Mouse (Mus musculus) hindbrain, embryonic 13.5 days (tissue): ENCODE data around the gene Vamp3. TPM values are rescaled to one million over a fixed set of nuclear protein-coding genes. Genes with fewer than 3 reads are reported as not detected.
A peak's percentile ranks its signal among the peaks of the same experiment; 100 is the strongest.

Experiments used
- ATAC-seq: fragments of 200-750 bp; cut with Nextera tagmentation; 2 replicates; pipeline ENCODE4 v1.8.0; 2017; ENCODE audit warnings: moderate TSS enrichment; ENCODE audit not compliant: low FRiP score
- H3K27ac ChIP-seq: fragments of 300-500 bp; sonication (generic); 2 replicates; pipeline ENCODE4 v1.5.1; 2015; ENCODE audit warnings: inconsistent platforms, mild to moderate bottlenecking, moderate library complexity
- H3K27me3 ChIP-seq: fragments of 300-500 bp; sonication (generic); 2 replicates; pipeline ENCODE4 v1.6.1; 2015; ENCODE audit warnings: mild to moderate bottlenecking, inconsistent platforms
- H3K36me3 ChIP-seq: fragments of 300-500 bp; sonication (generic); 2 replicates; pipeline ENCODE4 v1.6.1; 2015; ENCODE audit warnings: mild to moderate bottlenecking, inconsistent platforms
- H3K4me1 ChIP-seq: fragments of 300-500 bp; sonication (generic); replicated peaks from 2 replicates; pipeline ENCODE4 v1.6.1; 2015; ENCODE audit warnings: inconsistent platforms
- H3K4me2 ChIP-seq: fragments of 300-500 bp; sonication (generic); 2 replicates; pipeline ENCODE4 v1.6.1; 2015; ENCODE audit warnings: inconsistent platforms, mild to moderate bottlenecking, moderate library complexity
- H3K4me3 ChIP-seq: fragments of 300-500 bp; sonication (generic); 2 replicates; pipeline ENCODE4 v1.5.1; 2015; ENCODE audit warnings: mild to moderate bottlenecking, inconsistent platforms
- H3K9ac ChIP-seq: fragments of 300-500 bp; sonication (generic); 2 replicates; pipeline ENCODE4 v1.6.1; 2015; ENCODE audit warnings: mild to moderate bottlenecking, inconsistent platforms
- H3K9me3 ChIP-seq: fragments of 300-500 bp; sonication (generic); 2 replicates; pipeline ENCODE4 v1.6.1; 2016; ENCODE audit warnings: inconsistent platforms
- WGBS: fragments of 180-500 bp; shearing (Covaris S2); methylation state at CpG from one replicate; pipeline ENCODE4 v1.1.7; 2015; 5-methylcytosine and 5-hydroxymethylcytosine counted together
- polyA plus RNA-seq: library from polyadenylated mRNA; unstranded; fragments of >200 nt; fragmentation: Nextera tagmentation; extraction: Ambion mirVana; gene quantifications from 2 replicates; pipeline ENCODE4 v1.2.1, GENCODE M21; 2015

Gene Vamp3
- 59.9 and 61.5 TPM in 2 replicates for polyA plus RNA-seq

DNA sequence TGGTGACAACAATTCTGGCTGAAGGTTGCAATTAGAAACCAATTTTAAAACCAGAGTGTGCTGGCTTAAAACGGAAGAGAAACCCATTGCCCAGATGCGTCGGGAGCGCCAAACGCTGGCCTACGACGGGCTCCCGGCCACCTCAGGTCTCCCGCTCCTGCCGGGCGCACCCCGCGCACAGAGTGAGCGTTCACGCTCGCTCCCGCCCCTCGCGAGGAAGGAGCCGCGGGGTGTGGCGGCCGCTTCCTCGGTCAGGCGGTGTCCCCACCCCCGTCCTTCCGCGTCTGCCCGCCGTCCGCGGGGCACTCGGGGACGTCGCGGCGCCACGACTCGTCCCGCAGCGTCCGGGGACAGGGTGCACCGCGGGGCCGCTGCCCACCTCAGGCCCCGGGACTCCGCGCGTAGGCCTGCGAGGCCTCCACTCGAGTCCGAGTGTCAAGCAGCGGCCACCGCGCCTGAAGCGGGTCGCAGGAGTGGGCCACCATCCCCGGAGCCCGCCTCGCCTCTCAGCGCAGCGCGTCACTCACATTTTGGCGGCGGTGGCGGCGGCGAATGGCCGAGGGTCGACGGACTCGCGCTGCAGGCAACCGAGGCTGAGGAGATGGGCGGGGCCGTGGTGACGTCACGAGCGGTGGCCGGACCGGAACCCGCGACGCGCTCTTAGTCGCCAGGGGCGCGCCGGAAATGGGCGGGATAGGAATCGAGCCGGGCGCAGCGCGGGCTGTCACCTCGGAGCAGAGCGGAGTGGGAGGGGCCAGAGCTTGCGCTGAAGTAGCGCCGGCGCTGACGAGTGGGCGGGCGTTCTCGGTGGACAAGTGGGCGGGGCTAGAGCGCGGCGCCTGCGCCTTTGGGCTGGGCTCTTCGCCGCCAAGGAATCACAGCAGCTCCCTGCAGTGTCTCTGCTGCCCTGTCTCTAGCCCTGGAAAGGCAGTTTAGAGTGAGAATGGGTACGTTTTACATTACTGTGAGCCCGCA, at the start of gene Vamp3:
TSS of gene Vamp3 (minus strand) at position 617 of the 975 bp plus-strand sequence.
- Histone ChIP-seq H3K27ac (peak within 1 kb of the TSS; percentile 96), H3K36me3 (peaks cover 38% of the 10 kb centered on the region), H3K4me3 (peak within 1 kb of the TSS; percentile 90), H3K4me1 (peaks cover 28% of the 10 kb centered on the region), H3K9me3 (no peaks in the 10 kb centered on the region), H3K9ac (peak within 1 kb of the TSS; percentile 95), H3K4me2 (peak within 1 kb of the TSS; percentile 71), H3K27me3 (no peaks in the 10 kb centered on the region)
- ATAC-seq = peak; percentile 99
- under 1% methylated on average over 102 of the region's 114 CpGs for WGBS

DNA sequence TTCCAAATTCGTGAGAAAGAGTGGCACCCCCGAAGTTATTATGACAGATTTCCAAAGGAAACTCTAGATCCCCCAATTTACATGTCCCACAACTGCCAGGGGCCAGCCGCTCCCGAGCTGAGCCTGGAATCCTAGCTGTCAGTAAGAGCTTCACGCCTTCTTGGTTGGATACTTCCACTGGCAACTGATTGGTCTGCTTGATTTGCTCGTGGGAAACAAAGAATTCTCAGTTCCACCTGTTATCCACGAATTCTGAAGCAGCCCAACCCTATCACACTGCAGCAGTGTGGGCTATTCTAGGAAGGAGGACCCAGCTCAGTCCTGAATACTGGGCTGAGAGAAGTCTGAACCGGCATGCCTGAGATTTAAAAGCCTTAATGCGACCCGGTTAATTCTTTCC, 48.7 kb upstream of the Vamp3 start:
- peak overlapping the region; percentile 67 for H3K27ac ChIP-seq
- H3K4me3 ChIP-seq = peak overlapping the region; percentile 88
- H3K9ac ChIP-seq = peak overlapping the region; percentile 95
- peak overlapping the region; percentile 82 for H3K4me2 ChIP-seq
- WGBS = 28% methylated on average over 10 of the region's 10 CpGs
- H3K36me3 ChIP-seq = no peaks in the 10 kb centered on the region
- no peak for ATAC-seq
- no peaks in the 10 kb centered on the region for H3K9me3 ChIP-seq
- H3K27me3 ChIP-seq = no peaks in the 10 kb centered on the region; the same call in 1 of the 2 replicates
- peaks cover 58% of the 10 kb centered on the region for H3K4me1 ChIP-seq

DNA sequence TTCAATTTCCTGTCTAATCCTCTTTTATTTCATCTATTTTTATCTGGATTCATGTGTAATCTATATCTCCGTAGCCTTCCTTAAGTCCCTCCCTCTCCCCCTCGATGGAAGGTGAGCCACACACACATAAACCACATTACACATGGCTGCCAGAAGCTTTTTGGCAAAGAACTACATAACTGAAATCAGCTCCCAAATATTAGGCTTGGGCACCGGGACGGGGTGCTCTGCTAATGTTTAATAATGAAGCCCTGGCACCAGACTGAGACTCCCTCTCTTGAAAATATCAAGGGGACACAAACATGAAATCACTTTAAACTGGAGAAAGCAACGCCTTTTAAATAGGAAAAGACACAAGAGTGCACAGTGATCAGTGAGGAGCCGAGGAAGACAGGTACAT, 48.1 kb upstream of the Vamp3 start:
- no peaks in the 10 kb centered on the region for H3K9me3 ChIP-seq
- H3K9ac ChIP-seq = peak overlapping the region; percentile 95
- 75% methylated on average over 6 of the region's 6 CpGs for WGBS

DNA sequence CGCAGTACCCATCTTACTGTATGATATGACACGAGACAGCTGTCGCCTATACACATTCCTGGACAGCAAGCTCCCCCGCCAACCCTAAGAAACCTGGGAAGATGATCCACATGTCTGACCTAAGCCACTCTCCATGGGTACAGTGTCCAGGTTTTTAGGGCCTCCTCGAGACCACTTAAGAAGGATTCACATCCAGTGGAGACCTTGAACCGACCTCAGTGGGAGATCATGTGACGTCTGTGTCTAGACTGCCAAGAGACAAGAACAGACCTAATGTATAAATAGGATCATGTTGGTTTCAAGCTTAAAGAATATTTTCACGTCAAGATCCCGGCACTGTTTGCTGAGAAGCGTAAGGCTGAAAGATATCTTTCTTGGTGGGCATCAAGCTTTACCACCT, 46.4 kb upstream of the Vamp3 start:
- no peak for ATAC-seq
- Histone ChIP-seq H3K36me3 (no peaks in the 10 kb centered on the region; the same call in 1 of the 2 replicates), H3K4me2 (peak overlapping the region; percentile 23; the same call in 1 of the 2 replicates), H3K9me3 (no peaks in the 10 kb centered on the region), H3K27me3 (no peaks in the 10 kb centered on the region), H3K9ac (no peak overlapping the region), H3K4me1 (peaks cover 73% of the 10 kb centered on the region), H3K4me3 (no peak overlapping the region), H3K27ac (0 out of 2 replicates have a peak overlapping the region, but pooled peaks have one; percentile 36)
- WGBS = 92% methylated on average over 10 of the region's 10 CpGs

More for the DNA sequence above, 48.1 kb upstream of the Vamp3 start:
- H3K4me1 ChIP-seq = peaks cover 62% of the 10 kb centered on the region
- H3K4me2 ChIP-seq = peak overlapping the region; percentile 82
- H3K4me3 ChIP-seq = peak overlapping the region; percentile 88
- no peak overlapping the region for H3K27ac ChIP-seq
- no peak for ATAC-seq
- H3K36me3 ChIP-seq = no peaks in the 10 kb centered on the region; the same call in 1 of the 2 replicates
- no peaks in the 10 kb centered on the region for H3K27me3 ChIP-seq

DNA sequence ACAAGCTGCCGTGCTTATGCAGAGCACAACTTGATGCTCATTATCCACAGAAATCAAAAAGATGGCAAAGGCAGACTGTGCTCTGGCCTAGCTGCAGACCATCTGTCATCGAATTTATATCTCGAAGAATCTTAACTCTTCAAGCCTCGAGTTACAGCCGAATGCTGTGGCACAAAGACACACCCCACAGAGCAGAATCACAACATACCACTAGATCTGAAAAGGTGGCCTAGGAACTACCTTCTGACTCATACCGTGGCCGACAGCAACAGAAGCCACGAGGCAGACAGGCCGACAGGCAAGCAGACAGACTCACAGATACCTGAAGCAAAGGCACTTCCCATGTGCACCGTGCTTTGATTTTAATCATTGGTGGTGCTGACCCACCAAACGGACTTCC, 45.9 kb upstream of the Vamp3 start:
- H3K36me3 ChIP-seq = no peaks in the 10 kb centered on the region; the same call in 1 of the 2 replicates
- H3K27ac ChIP-seq = 0 out of 2 replicates have a peak overlapping the region, but pooled peaks have one; percentile 36
- no peak overlapping the region for H3K9ac ChIP-seq
- H3K9me3 ChIP-seq = no peaks in the 10 kb centered on the region
- WGBS = 77% methylated on average over 11 of the region's 11 CpGs
- ATAC-seq = no peak
- no peaks in the 10 kb centered on the region for H3K27me3 ChIP-seq
- H3K4me1 ChIP-seq = peaks cover 73% of the 10 kb centered on the region
- peak overlapping the region; percentile 23; the same call in 1 of the 2 replicates for H3K4me2 ChIP-seq
- no peak overlapping the region for H3K4me3 ChIP-seq

DNA sequence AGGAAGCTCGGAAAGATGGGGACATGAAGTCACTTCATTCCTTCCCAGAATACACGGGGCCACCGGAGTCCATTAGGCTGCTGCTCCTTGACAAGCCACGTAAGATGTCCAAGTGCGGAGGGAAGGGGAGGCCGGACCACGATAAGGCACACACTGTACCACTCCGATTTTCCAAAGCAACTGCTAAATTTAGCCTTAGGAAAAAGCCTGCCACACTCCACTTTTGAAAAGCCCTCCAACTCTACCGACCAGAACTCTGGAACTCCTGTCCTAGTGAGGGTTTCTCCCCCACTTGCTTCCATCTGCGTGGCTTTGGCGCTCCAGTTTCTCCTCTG, 39.3 kb upstream of the Vamp3 start:
- peaks cover 57% of the 10 kb centered on the region for H3K4me1 ChIP-seq
- WGBS = 90% methylated on average over 11 of the region's 11 CpGs
- peaks cover 8% of the 10 kb centered on the region for H3K36me3 ChIP-seq
- no peaks in the 10 kb centered on the region for H3K27me3 ChIP-seq
- H3K4me3 ChIP-seq = no peak overlapping the region
- H3K4me2 ChIP-seq = no peak overlapping the region
- H3K9ac ChIP-seq = no peak overlapping the region; the same call in 1 of the 2 replicates
- no peaks in the 10 kb centered on the region for H3K9me3 ChIP-seq
- no peak for ATAC-seq
- no peak overlapping the region for H3K27ac ChIP-seq

DNA sequence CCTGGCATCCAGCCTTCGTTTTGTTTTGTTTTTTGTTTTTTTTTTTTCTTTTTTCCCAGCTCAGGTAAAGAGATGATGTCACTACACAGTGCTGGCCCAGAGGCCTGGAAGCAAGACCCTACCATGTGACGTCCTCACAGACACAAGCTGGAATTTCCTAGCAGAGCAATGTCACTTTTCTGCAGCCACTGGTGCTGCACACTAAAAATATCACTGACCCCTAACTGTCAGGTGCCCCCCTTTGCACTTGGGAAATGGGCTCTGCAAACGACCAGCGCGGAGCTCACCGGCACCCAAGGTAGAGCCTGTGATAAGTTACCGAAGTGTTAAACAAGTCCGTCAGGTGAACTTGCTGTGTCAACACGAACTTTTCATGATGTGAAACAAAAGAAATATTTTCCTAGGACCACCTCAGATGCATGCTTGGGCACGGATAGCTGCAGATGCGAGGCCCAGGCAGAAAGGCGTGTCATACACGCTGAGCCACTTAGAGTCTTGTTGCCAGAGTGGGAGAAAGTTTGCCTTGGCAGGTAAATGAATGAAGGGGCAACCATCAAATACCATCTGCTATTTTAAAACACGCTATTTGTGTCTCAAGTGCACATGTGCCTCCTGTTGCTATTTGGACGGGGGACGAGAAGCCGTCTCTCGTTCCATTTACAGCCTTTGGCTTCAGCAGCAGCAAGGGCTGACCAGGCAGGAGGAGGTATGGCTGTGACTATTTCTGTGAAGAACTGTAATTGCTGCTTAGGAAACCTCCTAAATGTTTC, 38.8 kb upstream of the Vamp3 start:
- Histone ChIP-seq H3K4me1 (peaks cover 52% of the 10 kb centered on the region), H3K4me2 (no peak overlapping the region), H3K9ac (no peak overlapping the region; the same call in 1 of the 2 replicates), H3K27me3 (no peaks in the 10 kb centered on the region), H3K9me3 (no peaks in the 10 kb centered on the region), H3K36me3 (peaks cover 8% of the 10 kb centered on the region), H3K4me3 (no peak overlapping the region), H3K27ac (no peak overlapping the region)
- no peak for ATAC-seq
- WGBS = 87% methylated on average over 18 of the region's 18 CpGs

DNA sequence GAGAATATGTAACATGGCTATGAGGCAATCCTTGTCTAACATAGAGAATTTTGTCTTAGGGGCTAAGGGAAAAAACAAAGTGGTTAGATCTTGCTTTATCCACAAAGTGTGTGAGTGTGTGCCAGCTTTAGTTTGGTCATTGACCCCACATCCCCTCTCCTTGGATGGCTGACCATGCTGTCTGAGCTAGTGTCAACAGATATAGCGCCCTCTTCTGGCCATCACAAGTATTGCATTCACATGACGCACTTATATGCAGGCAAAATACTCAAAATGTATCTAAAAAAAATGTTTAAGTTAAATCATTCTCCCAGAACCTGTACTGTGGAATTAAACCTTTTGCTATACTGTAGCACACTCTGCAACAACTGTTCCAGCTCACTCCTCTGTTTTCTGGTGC, 37.4 kb upstream of the Vamp3 start:
- no peak for ATAC-seq
- Histone ChIP-seq H3K4me2 (no peak overlapping the region), H3K4me1 (peaks cover 50% of the 10 kb centered on the region), H3K4me3 (no peak overlapping the region), H3K36me3 (peaks cover 8% of the 10 kb centered on the region), H3K27me3 (no peaks in the 10 kb centered on the region), H3K9me3 (no peaks in the 10 kb centered on the region), H3K9ac (no peak overlapping the region), H3K27ac (no peak overlapping the region)
- WGBS = 31% methylated on average over 2 of the region's 2 CpGs

DNA sequence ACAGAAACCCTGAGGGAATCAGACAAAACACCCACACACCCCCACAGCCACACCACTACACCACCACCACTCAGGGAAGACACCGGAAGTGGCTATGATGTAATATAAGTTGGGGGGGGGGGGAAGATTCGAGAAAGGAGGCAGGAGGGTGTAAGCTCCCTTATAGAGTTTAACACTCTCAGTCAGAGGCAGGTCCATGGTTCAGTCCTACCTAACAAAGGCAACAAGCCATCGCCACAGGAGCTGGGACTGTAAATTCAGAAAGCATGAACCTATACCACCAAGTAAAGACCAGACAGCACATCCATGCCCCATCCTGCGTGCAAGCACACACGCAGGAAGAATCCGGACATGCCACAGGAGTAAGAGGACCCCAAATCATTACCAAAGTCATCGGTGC, 31.5 kb upstream of the Vamp3 start, which contains the start of gene Gm13090:
TSS of gene Gm13090 (plus strand) at position 301 of the 400 bp plus-strand sequence.
- Histone ChIP-seq H3K4me3 (no peak within 1 kb of the TSS), H3K4me1 (peaks cover 16% of the 10 kb centered on the region), H3K27ac (peak within 1 kb of the TSS; percentile 1; the same call in 1 of the 2 replicates), H3K27me3 (no peaks in the 10 kb centered on the region), H3K4me2 (no peak within 1 kb of the TSS), H3K9me3 (no peaks in the 10 kb centered on the region), H3K36me3 (peaks cover 49% of the 10 kb centered on the region), H3K9ac (peak within 1 kb of the TSS; percentile 4; the same call in 1 of the 2 replicates)
- WGBS = 97% methylated on average over 7 of the region's 7 CpGs
- no peak for ATAC-seq

DNA sequence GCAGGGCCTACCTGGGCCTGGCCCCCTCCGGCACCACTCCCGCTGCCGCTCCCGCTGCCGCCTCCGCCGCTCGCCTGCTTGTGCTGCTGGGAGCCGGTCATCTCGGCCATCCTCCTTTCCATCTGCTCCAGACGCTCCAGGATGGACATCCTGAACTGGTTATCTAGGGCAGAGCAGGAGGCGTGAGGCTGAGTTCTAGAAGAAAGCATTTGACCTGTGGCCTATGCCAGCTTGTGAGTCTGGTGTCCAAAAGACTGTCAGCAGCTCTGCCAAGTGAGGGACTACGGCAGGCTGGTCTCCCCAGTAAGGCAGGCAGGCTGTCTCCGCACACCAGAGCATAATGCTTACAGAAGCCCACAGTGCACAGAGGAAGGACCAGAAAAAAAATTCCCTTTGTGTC, 31.1 kb upstream of the Vamp3 start:
- no peaks in the 10 kb centered on the region for H3K9me3 ChIP-seq
- no peak overlapping the region for H3K4me3 ChIP-seq
- H3K36me3 ChIP-seq = peaks cover 49% of the 10 kb centered on the region
- H3K9ac ChIP-seq = peak overlapping the region; percentile 4; the same call in 1 of the 2 replicates
- 96% methylated on average over 14 of the region's 14 CpGs for WGBS
- H3K27ac ChIP-seq = no peak overlapping the region
- H3K4me1 ChIP-seq = peaks cover 16% of the 10 kb centered on the region
- no peak overlapping the region for H3K4me2 ChIP-seq
- ATAC-seq = no peak
- H3K27me3 ChIP-seq = no peaks in the 10 kb centered on the region

DNA sequence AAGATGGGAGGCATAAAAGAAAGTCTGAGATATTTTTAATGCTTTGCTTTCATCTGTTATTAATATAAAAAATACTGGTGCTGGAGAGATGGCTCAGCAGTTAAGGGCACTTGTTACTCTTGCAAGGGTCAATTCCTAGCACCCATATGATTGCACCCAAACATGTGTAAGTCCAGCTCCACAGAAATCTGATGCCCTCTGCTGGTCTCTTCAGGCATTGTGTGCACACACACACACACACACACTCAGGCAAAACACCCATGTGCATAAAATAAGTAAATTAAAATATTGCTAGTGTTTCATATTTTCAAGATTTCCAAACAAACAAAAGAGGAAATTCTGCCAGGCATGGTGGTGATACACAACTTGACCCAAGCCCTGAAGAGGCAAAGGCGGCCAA, 29.6 kb upstream of the Vamp3 start:
- Histone ChIP-seq H3K36me3 (peaks cover 63% of the 10 kb centered on the region), H3K27ac (no peak overlapping the region), H3K4me3 (no peak overlapping the region), H3K4me1 (peaks cover 16% of the 10 kb centered on the region), H3K4me2 (no peak overlapping the region), H3K9ac (no peak overlapping the region), H3K9me3 (no peaks in the 10 kb centered on the region), H3K27me3 (no peaks in the 10 kb centered on the region)
- 100% methylated on average over 1 of the region's 1 CpGs for WGBS
- ATAC-seq = no peak

DNA sequence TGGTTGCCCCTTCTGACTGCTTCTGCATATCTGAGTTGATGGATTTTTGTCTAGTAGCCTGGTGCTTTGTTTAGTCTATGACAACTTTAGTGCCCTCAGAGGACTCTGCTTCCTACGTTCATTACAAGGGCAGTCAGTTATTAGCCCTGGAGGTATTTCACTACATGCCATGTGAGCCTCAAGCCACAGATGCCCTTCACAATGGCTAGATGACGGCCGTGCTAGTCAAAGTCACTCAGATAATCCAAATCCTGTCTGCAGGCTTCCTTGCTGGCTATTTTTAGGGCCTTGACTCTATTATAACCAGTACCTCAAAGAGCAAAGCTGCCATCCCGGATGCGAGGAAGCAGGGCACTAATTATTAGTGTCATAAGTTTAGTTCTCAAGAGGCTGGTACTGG, 25.3 kb upstream of the Vamp3 start:
- no peak overlapping the region for H3K4me3 ChIP-seq
- H3K36me3 ChIP-seq = peaks cover 96% of the 10 kb centered on the region
- H3K4me1 ChIP-seq = no peaks in the 10 kb centered on the region; the same call in 1 of the 2 replicates
- H3K27ac ChIP-seq = no peak overlapping the region
- 77% methylated on average over 5 of the region's 5 CpGs for WGBS
- no peak overlapping the region for H3K4me2 ChIP-seq
- no peak for ATAC-seq
- H3K9me3 ChIP-seq = no peaks in the 10 kb centered on the region
- no peaks in the 10 kb centered on the region for H3K27me3 ChIP-seq
- no peak overlapping the region for H3K9ac ChIP-seq
